Mouse (Mus musculus) heart, embryonic 14.5 days (tissue): Measurements from ENCODE around the gene Ppp1r12a. TPM values are rescaled to one million over a fixed set of nuclear protein-coding genes. Genes with fewer than 3 reads are reported as not detected.

ENCODE experiments used
- ATAC-seq: fragments of 200-750 bp; cut with Nextera tagmentation; 2 replicates; pipeline ENCODE4 v1.8.0; 2017; ENCODE audit warnings: low read depth, moderate TSS enrichment; ENCODE audit not compliant: insufficient number of reproducible peaks, insufficient read depth, low FRiP score
- H3K27ac ChIP-seq, 2 experiments: fragments of 200-500 bp in 1 of 2; fragments of 300-500 bp in 1 of 2; sonication (generic) in 1 of 2; replicated peaks in 1 of 2; 2 replicates each; pipeline ENCODE4 v1.5.1; 2012 to 2014; ENCODE audit warnings: low read depth in 2 of 2, low read length in 2 of 2, control low read depth in 1 of 2, mild to moderate bottlenecking in 1 of 2, mixed read lengths in 1 of 2; ENCODE audit not compliant: control insufficient read depth in 1 of 2, insufficient read depth in 1 of 2
- H3K27me3 ChIP-seq: fragments of 300-500 bp; sonication (generic); 2 replicates; pipeline ENCODE4 v1.6.1; 2014; ENCODE audit warnings: mild to moderate bottlenecking, low read length, control low read depth; ENCODE audit not compliant: control insufficient read depth, insufficient read depth
- H3K36me3 ChIP-seq: fragments of 300-500 bp; sonication (generic); 2 replicates; pipeline ENCODE4 v1.6.1; 2014; ENCODE audit warnings: mild to moderate bottlenecking, control low read depth, low read length, mixed read lengths; ENCODE audit not compliant: control insufficient read depth, insufficient read depth
- H3K4me1 ChIP-seq, 2 experiments: fragments of 200-500 bp in 1 of 2; fragments of 300-500 bp in 1 of 2; sonication (generic) in 1 of 2; 2 replicates each; pipeline ENCODE4 v1.6.1; 2012 to 2014; ENCODE audit warnings: low read length in 2 of 2, control low read depth in 1 of 2, mixed read lengths in 1 of 2; ENCODE audit not compliant: control insufficient read depth in 2 of 2, insufficient read depth in 2 of 2
- H3K4me2 ChIP-seq: fragments of 300-500 bp; sonication (generic); 2 replicates; pipeline ENCODE4 v1.6.1; 2014; ENCODE audit warnings: mild to moderate bottlenecking, low read length
- H3K4me3 ChIP-seq, 2 experiments: fragments of 200-500 bp in 1 of 2; fragments of 300-500 bp in 1 of 2; sonication (generic) in 1 of 2; 2 replicates each; pipeline ENCODE4 v1.5.1; 2012 to 2014; ENCODE audit warnings: low read length in 2 of 2, mild to moderate bottlenecking in 2 of 2, control low read depth in 1 of 2, low read depth in 1 of 2, moderate library complexity in 1 of 2; ENCODE audit not compliant: control insufficient read depth in 1 of 2, insufficient read depth in 1 of 2
- H3K9ac ChIP-seq: fragments of 300-500 bp; sonication (generic); 2 replicates; pipeline ENCODE4 v1.6.1; 2014; ENCODE audit warnings: mild to moderate bottlenecking, low read length
- H3K9me3 ChIP-seq: fragments of 300-500 bp; sonication (generic); 2 replicates; pipeline ENCODE4 v1.6.1; 2016; ENCODE audit warnings: low read length, control low read depth; ENCODE audit not compliant: control insufficient read depth
- WGBS: fragments of 180-500 bp; shearing (Covaris S2); extraction: QIAGEN DNeasy Blood & Tissue Kit; methylation state at CpG from one replicate; pipeline ENCODE4 v1.1.7; 2014; 5-methylcytosine and 5-hydroxymethylcytosine counted together
- polyA plus RNA-seq: library from polyadenylated mRNA; unstranded; fragments of >200 nt; fragmentation: Nextera tagmentation; extraction: Ambion mirVana; gene quantifications from 2 replicates; pipeline ENCODE4 v1.2.1, GENCODE M21; 2014

Ppp1r12a gene
- polyA plus RNA-seq, 1 experiment from 2014 or later, result 108 TPM

- no peaks in the 10 kb centered on the region for H3K36me3 ChIP-seq
- H3K27me3 ChIP-seq, result no peaks in the 10 kb centered on the region
- no peak overlapping the region for H3K9ac ChIP-seq
- H3K4me3 ChIP-seq, result no peak overlapping the region
- no peak overlapping the region for H3K4me2 ChIP-seq
- H3K9me3 ChIP-seq, result no peaks in the 10 kb centered on the region
- no peaks in the 10 kb centered on the region for H3K4me1 ChIP-seq
- no peak overlapping the region for H3K27ac ChIP-seq
- WGBS, result 82% methylated on average over 16 of the region's 17 CpGs
- no peak for ATAC-seq
Measured at GRCm38 (mm10) chr10:108298841-108299545, 137.0 kb downstream of the Ppp1r12a start.

GRCm38 (mm10) chr10:108299828-108300227 is 137.8 kb downstream of the Ppp1r12a start:
- Histone ChIP-seq H3K4me1 (no peaks in the 10 kb centered on the region), H3K9me3 (0 out of 2 replicates have a peak, but pooled peaks cover under 1% of the 10 kb centered on the region), H3K9ac (no peak overlapping the region), H3K4me3 (no peak overlapping the region), H3K27ac (no peak overlapping the region), H3K36me3 (no peaks in the 10 kb centered on the region), H3K4me2 (no peak overlapping the region), H3K27me3 (no peaks in the 10 kb centered on the region)
- no peak for ATAC-seq
- WGBS, result 76% methylated on average over 11 of the region's 11 CpGs

DNA sequence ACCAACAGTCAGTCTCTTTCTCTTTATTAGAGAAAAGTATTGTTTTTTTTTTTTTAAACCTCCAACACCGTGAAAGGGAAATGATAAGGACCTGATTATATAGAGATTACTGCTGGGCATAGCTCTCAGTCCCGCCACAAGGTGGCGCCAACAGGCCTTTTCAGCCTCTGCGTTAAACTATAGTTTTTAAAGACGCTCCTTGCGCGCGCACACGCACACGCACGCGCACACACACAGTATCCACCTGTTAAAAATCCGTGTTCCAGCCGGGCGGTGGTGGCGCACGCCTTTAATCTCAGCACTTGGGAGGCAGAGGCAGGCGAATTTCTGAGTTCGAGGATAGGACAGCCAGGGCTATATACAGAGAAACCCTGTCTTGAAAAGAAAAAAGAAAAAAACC is 138.8 kb downstream of the Ppp1r12a start:
- Histone ChIP-seq H3K9me3 (peaks cover 2% of the 10 kb centered on the region; the same call in 1 of the 2 replicates), H3K27me3 (no peaks in the 10 kb centered on the region), H3K4me3 (peak overlapping the region; percentile 14 to 23; a peak in 2 of 4 replicates), H3K4me2 (peak overlapping the region; percentile 54), H3K36me3 (no peaks in the 10 kb centered on the region), H3K4me1 (no peaks in the 10 kb centered on the region), H3K27ac (no peak overlapping the region), H3K9ac (no peak overlapping the region)
- no peak for ATAC-seq
- 11% methylated on average over 19 of the region's 19 CpGs for WGBS

DNA sequence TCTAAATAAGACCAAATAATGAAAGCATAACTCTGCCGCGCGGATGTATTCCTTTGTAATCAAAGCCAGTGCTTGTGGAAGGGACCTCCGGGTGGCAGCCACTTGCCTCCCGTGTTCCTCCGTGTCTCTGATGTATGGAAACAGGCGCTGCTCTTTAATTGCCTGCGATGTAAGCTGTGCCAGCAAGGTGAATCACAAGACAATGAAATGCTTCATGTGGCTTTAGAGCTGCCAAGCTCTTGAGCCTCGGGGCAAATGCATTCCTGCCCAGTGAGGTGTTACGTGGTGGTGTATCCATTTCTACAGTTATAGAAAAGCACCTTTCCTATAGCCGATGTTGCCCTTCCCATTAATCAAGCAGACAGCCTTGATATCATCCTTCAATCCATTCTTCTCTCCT is 145.8 kb downstream of the Ppp1r12a start:
- H3K27ac ChIP-seq, result no peak overlapping the region
- no peaks in the 10 kb centered on the region for H3K27me3 ChIP-seq
- H3K4me1 ChIP-seq, result no peaks in the 10 kb centered on the region
- H3K36me3 ChIP-seq, result no peaks in the 10 kb centered on the region
- 76% methylated on average over 11 of the region's 11 CpGs for WGBS
- H3K9ac ChIP-seq, result no peak overlapping the region
- no peak for ATAC-seq
- peaks cover 2% of the 10 kb centered on the region; the same call in 1 of the 2 replicates for H3K9me3 ChIP-seq
- no peak overlapping the region for H3K4me2 ChIP-seq
- H3K4me3 ChIP-seq, result no peak overlapping the region

DNA sequence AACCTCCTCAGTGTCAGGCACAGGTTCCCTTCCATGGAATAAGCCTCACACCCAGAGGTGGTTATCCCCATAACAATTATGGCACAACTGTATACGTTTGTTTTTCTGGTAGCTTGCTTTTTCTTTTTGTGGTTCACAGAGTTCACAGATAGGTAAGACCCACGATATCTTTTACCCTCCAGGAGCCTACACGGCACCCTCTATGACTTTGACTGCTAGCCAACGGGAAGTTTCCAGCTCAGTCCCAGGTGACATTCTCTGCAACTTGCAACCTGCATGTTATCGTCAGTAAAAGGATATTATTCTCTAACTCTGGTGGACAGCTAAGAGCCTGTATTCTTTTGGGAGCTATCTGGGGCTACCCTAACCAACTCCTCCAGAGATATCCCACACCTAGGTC is 148.2 kb downstream of the Ppp1r12a start:
- Histone ChIP-seq H3K4me2 (no peak overlapping the region), H3K27me3 (no peaks in the 10 kb centered on the region), H3K4me1 (no peaks in the 10 kb centered on the region), H3K4me3 (no peak overlapping the region), H3K9ac (no peak overlapping the region), H3K27ac (no peak overlapping the region), H3K9me3 (no peaks in the 10 kb centered on the region), H3K36me3 (no peaks in the 10 kb centered on the region)
- ATAC-seq, result no peak
- 80% methylated on average over 5 of the region's 5 CpGs for WGBS

DNA sequence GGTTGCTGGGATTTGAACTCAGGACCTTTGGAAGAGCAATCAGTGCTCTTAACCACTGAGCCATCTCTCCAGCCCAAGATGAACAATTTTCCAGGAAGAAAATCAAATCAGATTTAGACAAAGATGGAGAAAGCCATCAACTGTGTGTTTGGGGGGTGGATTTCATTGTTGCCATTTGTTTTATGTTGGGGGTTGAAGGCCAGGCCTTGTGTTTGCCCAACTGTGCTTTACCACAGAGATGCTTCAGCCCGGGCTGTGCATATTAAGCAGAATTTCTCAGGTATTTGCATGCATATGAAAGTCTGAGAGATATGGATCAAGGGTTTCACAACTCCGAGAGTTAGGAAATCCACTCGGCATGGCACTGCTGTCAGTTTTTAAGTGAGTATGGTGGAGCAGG is 149.4 kb downstream of the Ppp1r12a start:
- Histone ChIP-seq H3K9me3 (no peaks in the 10 kb centered on the region), H3K36me3 (no peaks in the 10 kb centered on the region), H3K4me2 (no peak overlapping the region), H3K9ac (no peak overlapping the region), H3K4me1 (no peaks in the 10 kb centered on the region), H3K27me3 (no peaks in the 10 kb centered on the region), H3K27ac (no peak overlapping the region), H3K4me3 (no peak overlapping the region)
- no peak for ATAC-seq
- 88% methylated on average over 3 of the region's 3 CpGs for WGBS

GRCm38 (mm10) chr10:108313845-108314244 is 151.9 kb downstream of the Ppp1r12a start:
- no peak for ATAC-seq
- no peaks in the 10 kb centered on the region for H3K36me3 ChIP-seq
- no peaks in the 10 kb centered on the region for H3K4me1 ChIP-seq
- no peak overlapping the region for H3K4me2 ChIP-seq
- no peaks in the 10 kb centered on the region for H3K27me3 ChIP-seq
- H3K9me3 ChIP-seq, result no peaks in the 10 kb centered on the region
- H3K9ac ChIP-seq, result no peak overlapping the region
- WGBS, result 90% methylated on average over 6 of the region's 6 CpGs
- H3K27ac ChIP-seq, result no peak overlapping the region
- H3K4me3 ChIP-seq, result no peak overlapping the region

- no peak overlapping the region for H3K9ac ChIP-seq
- no peaks in the 10 kb centered on the region for H3K9me3 ChIP-seq
- H3K36me3 ChIP-seq, result no peaks in the 10 kb centered on the region
- no peaks in the 10 kb centered on the region for H3K27me3 ChIP-seq
- H3K4me3 ChIP-seq, result no peak overlapping the region
- no peaks in the 10 kb centered on the region for H3K4me1 ChIP-seq
- 75% methylated on average over 8 of the region's 8 CpGs for WGBS
- H3K27ac ChIP-seq, result no peak overlapping the region
- no peak for ATAC-seq
- H3K4me2 ChIP-seq, result no peak overlapping the region
Measured at GRCm38 (mm10) chr10:108314396-108314795, 152.4 kb downstream of the Ppp1r12a start.
